Mouse (Mus musculus): ENCODE results near the gene Srsf5. TPM values are rescaled to one million over a fixed set of nuclear protein-coding genes. Genes with fewer than 3 reads are reported as not detected.
"Not testable (repeated sequence)": the region's sequence is repeated elsewhere in the genome, so short reads cannot be mapped to it uniquely, and the experiment has no call there.

Gene Srsf5
- polyA plus RNA-seq, 1 experiment = 256 TPM

DNA sequence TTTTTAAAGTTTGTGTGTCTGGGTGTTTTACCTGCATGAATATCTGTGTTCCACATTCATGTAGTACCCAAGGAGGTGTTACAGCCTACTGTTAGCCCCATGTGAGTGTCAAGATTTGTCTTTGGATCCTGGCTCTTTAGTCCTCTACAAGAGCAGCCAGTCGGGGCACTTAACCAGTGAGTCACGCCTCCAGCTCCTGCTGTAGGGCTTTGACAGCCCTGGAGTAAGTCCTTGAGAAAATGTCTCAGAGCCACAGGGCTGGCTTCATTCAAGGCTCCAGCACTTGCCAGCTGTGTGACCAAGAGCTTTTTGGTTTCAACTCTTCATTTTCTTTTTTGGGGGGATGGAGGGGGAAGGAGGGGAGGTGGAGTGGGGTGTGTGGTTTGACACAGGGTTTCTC, 8.6 kb upstream of the Srsf5 start:
- DNase-seq (ENCODE audit: low read depth in 1 of 2, low spot score in 2 of 2) = no peak
- Histone ChIP-seq H3K27ac (ENCODE audit: insufficient read depth, low read length) (no peak overlapping the region; the same call in 1 of the 2 replicates), H3K4me3 (ENCODE audit: extremely low read depth, insufficient read depth, insufficient read length) (no peak overlapping the region), H3K27me3 (ENCODE audit: control insufficient read depth, insufficient read depth, low read length) (no peaks in the 10 kb centered on the region), H3K4me1 (ENCODE audit: control insufficient read depth, insufficient read depth, insufficient read length) (peaks cover 3% of the 10 kb centered on the region; the same call in 1 of the 2 replicates), H3K36me3 (ENCODE audit: control insufficient read depth, insufficient read depth, low read length) (no peaks in the 10 kb centered on the region)
- 76% methylated on average over 2 of the region's 2 CpGs for WGBS
- no peak for TF ChIP-seq CTCF (IDR thresholded peaks at IDR 0.05; ENCODE audit: extremely low read depth, insufficient read depth, insufficient read length, insufficient replicate concordance)
- TF ChIP-seq POLR2A (IDR thresholded peaks at IDR 0.05; ENCODE audit: low read depth, low read length) = no peak

DNA sequence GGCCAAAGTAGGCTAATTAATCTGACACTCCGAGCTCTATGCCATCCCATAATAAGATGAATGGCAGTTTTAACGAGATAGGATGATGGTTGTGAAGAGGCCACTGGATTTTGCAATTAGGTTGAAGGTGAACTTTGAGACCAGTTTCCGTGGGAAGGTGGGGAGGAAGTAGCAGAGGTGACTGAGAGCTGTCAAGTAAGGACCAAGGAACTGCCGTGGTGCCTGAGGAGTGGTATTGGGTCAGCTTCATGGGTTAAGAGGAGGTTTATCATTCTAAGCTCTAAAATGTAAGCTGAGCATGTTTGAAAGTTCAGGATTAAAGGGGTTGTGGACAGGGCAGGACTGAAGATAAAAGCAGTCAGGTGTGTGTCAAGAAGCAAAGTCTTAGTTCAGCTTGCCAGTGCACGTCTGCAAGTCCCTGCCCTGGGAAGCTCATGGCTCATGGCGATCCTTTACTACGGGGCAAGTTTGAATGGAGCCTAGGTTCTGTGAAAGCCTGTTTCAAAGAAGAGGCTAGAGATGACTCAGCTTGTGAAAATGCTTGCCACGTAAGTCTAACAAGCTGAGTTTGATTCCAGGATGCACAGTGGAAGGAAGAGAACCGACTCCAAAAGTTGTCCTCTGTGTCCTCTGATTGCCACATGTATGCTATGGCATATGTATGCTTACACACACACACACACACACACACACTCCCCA, 7.8 kb upstream of the Srsf5 start:
- Histone ChIP-seq H3K4me1 (ENCODE audit: control insufficient read depth, insufficient read depth, insufficient read length) (peaks cover 3% of the 10 kb centered on the region; the same call in 1 of the 2 replicates), H3K36me3 (ENCODE audit: control insufficient read depth, insufficient read depth, low read length) (no peaks in the 10 kb centered on the region), H3K27ac (ENCODE audit: insufficient read depth, low read length) (no peak overlapping the region), H3K4me3 (ENCODE audit: extremely low read depth, insufficient read depth, insufficient read length) (no peak overlapping the region), H3K27me3 (ENCODE audit: control insufficient read depth, insufficient read depth, low read length) (no peaks in the 10 kb centered on the region)
- TF ChIP-seq CTCF (IDR thresholded peaks at IDR 0.05; ENCODE audit: extremely low read depth, insufficient read depth, insufficient read length, insufficient replicate concordance) (no peak), POLR2A (IDR thresholded peaks at IDR 0.05; ENCODE audit: low read depth, low read length) (no peak)
- 59% methylated on average over 9 of the region's 9 CpGs for WGBS
- DNase-seq (ENCODE audit: low read depth in 1 of 2, low spot score in 2 of 2) = no peak

DNA sequence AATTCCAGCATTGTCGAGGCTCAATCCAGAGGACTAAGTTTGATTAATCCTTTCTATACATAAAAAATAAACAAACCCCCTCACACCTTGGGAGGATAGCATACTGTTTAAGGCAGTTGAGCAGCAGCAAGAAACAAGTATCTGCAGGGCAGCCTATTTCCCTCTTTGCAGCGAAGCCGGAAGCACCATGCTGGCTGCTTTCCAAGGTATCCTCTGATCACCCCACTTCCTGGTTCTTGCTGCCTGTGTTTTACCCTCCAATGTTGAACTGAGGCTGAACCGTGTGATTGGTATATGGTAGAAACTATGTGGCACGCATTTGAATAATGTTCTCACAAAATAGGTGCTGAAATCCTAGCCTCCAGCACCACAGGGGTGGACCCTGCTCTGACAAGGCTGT, 6.7 kb upstream of the Srsf5 start:
- TF ChIP-seq POLR2A (IDR thresholded peaks at IDR 0.05; ENCODE audit: low read depth, low read length) = no peak; the same call in 1 of the 2 replicates
- no peak for TF ChIP-seq CTCF (IDR thresholded peaks at IDR 0.05; ENCODE audit: extremely low read depth, insufficient read depth, insufficient read length, insufficient replicate concordance)
- H3K36me3 ChIP-seq (ENCODE audit: control insufficient read depth, insufficient read depth, low read length) = no peaks in the 10 kb centered on the region
- no peak overlapping the region for H3K4me3 ChIP-seq (ENCODE audit: extremely low read depth, insufficient read depth, insufficient read length)
- 6% methylated on average over 5 of the region's 5 CpGs for WGBS
- no peaks in the 10 kb centered on the region for H3K27me3 ChIP-seq (ENCODE audit: control insufficient read depth, insufficient read depth, low read length)
- DNase-seq (ENCODE audit: low read depth in 1 of 2, low spot score in 2 of 2) = peak; percentile 57 to 70
- peak overlapping the region; percentile 65 for H3K27ac ChIP-seq (ENCODE audit: insufficient read depth, low read length)
- peaks cover 3% of the 10 kb centered on the region; the same call in 1 of the 2 replicates for H3K4me1 ChIP-seq (ENCODE audit: control insufficient read depth, insufficient read depth, insufficient read length)

DNA sequence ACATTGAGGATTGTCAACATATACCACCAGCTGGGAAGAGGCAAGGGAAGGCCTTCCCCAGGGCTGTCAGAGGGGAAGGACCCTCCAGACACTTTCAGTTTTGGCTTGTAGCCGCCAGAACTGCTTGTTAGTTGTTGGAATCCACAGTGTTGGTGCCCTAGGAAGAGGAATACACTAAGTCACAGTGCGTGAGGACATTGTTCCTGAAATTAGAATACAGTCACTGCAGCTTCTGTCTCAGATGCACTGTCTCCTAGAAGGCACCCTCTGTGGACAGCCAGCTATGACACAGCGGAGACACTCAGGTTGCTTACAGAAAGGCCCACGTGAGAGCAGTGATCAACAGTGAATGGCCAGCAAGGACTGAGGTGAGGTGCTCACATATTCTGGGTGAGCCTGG, 6.1 kb upstream of the Srsf5 start:
- TF ChIP-seq POLR2A (IDR thresholded peaks at IDR 0.05; ENCODE audit: low read depth, low read length) (no peak), CTCF (IDR thresholded peaks at IDR 0.05; ENCODE audit: extremely low read depth, insufficient read depth, insufficient read length, insufficient replicate concordance) (no peak)
- H3K27ac ChIP-seq (ENCODE audit: insufficient read depth, low read length) = peak overlapping the region; percentile 65
- H3K27me3 ChIP-seq (ENCODE audit: control insufficient read depth, insufficient read depth, low read length) = no peaks in the 10 kb centered on the region
- WGBS = 60% methylated on average over 4 of the region's 4 CpGs
- no peak for DNase-seq (ENCODE audit: low read depth in 1 of 2, low spot score in 2 of 2)
- no peaks in the 10 kb centered on the region for H3K36me3 ChIP-seq (ENCODE audit: control insufficient read depth, insufficient read depth, low read length)
- H3K4me3 ChIP-seq (ENCODE audit: extremely low read depth, insufficient read depth, insufficient read length) = no peak overlapping the region
- peaks cover 3% of the 10 kb centered on the region; the same call in 1 of the 2 replicates for H3K4me1 ChIP-seq (ENCODE audit: control insufficient read depth, insufficient read depth, insufficient read length)

DNA sequence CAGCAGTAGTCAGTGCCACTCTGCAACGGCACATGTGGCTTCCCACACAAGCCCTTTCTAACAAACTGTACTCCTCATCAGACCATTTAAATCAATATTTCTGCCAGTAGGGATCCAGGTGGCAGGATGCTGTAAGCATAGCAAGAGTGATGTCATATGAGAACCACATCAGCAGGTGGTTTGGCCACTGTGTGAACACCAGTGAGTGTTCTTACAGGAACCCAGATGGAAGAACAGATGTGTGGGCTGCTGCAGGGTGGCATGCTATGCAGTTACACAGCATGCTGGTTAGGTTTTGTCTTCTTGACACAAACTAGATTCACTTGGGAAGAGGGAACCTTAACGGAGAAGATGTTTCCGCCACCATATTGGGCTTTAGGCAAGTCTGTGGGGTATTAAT, 3.4 kb upstream of the Srsf5 start:
- WGBS = 87% methylated on average over 3 of the region's 3 CpGs
- TF ChIP-seq POLR2A (IDR thresholded peaks at IDR 0.05; ENCODE audit: low read depth, low read length) = no peak
- no peak for DNase-seq (ENCODE audit: low read depth in 1 of 2, low spot score in 2 of 2)
- no peak overlapping the region for H3K4me3 ChIP-seq (ENCODE audit: extremely low read depth, insufficient read depth, insufficient read length)
- H3K27me3 ChIP-seq (ENCODE audit: control insufficient read depth, insufficient read depth, low read length) = no peaks in the 10 kb centered on the region
- peaks cover 3% of the 10 kb centered on the region; the same call in 1 of the 2 replicates for H3K36me3 ChIP-seq (ENCODE audit: control insufficient read depth, insufficient read depth, low read length)
- no peak overlapping the region for H3K27ac ChIP-seq (ENCODE audit: insufficient read depth, low read length)
- peaks cover 3% of the 10 kb centered on the region; the same call in 1 of the 2 replicates for H3K4me1 ChIP-seq (ENCODE audit: control insufficient read depth, insufficient read depth, insufficient read length)

DNA sequence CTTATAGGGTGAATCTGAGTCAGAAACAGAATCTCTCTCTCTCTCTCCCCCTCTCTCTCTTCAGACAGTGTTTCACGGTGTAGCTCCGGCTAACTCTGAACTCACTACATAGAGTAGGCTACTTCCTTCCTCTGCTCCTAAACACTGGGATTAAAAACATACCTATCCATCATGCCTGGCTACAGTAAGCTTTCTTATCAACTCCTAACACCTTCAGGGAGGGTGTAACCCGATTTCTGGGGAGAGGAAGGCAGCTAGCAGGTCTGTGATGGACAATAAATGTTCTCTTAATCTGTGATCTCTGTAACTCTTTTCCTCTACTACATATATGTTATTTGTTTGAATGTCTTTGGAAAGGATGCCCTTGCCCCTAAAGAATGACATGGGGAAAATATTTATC, 1.9 kb upstream of the Srsf5 start:
- no peak overlapping the region for H3K4me3 ChIP-seq (ENCODE audit: extremely low read depth, insufficient read depth, insufficient read length)
- 67% methylated on average over 3 of the region's 3 CpGs for WGBS
- no peak overlapping the region for H3K27ac ChIP-seq (ENCODE audit: insufficient read depth, low read length)

DNA sequence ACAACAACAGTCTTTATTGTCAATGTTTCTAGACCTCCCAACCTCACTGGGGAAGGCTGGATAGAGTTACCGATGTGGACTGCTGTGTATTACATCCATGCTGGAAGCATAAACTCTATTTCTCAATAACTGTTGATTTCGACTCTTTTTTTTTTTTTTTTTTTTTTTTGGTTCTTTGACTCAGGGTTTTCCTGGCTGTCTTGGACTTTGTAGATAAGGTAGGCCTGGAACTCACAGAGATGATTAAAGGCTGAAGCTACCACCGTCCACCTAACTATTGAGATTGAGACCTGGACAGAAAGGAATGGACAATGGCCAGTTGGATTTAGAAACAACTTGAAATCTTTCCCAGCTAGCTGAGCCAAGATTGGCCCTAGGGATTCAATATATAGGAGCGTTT, 1.1 kb upstream of the Srsf5 start:
- WGBS = 90% methylated on average over 4 of the region's 4 CpGs
- H3K27ac ChIP-seq (ENCODE audit: insufficient read depth, low read length) = no peak overlapping the region
- H3K4me3 ChIP-seq (ENCODE audit: extremely low read depth, insufficient read depth, insufficient read length) = no peak overlapping the region
- H3K27me3 ChIP-seq (ENCODE audit: control insufficient read depth, insufficient read depth, low read length) = no peaks in the 10 kb centered on the region
- H3K36me3 ChIP-seq (ENCODE audit: control insufficient read depth, insufficient read depth, low read length) = peaks cover 19% of the 10 kb centered on the region
- DNase-seq (ENCODE audit: low read depth in 1 of 2, low spot score in 2 of 2) = no peak
- TF ChIP-seq CTCF (IDR thresholded peaks at IDR 0.05; ENCODE audit: extremely low read depth, insufficient read depth, insufficient read length, insufficient replicate concordance) (no peak), POLR2A (IDR thresholded peaks at IDR 0.05; ENCODE audit: low read depth, low read length) (no peak)
- H3K4me1 ChIP-seq (ENCODE audit: control insufficient read depth, insufficient read depth, insufficient read length) = no peaks in the 10 kb centered on the region; the same call in 1 of the 2 replicates

More for the DNA sequence above, 1.9 kb upstream of the Srsf5 start:
- H3K27me3 ChIP-seq (ENCODE audit: control insufficient read depth, insufficient read depth, low read length) = no peaks in the 10 kb centered on the region
- peaks cover 14% of the 10 kb centered on the region for H3K36me3 ChIP-seq (ENCODE audit: control insufficient read depth, insufficient read depth, low read length)
- DNase-seq (ENCODE audit: low read depth in 1 of 2, low spot score in 2 of 2) = no peak
- TF ChIP-seq CTCF (IDR thresholded peaks at IDR 0.05; ENCODE audit: extremely low read depth, insufficient read depth, insufficient read length, insufficient replicate concordance) (no peak), POLR2A (IDR thresholded peaks at IDR 0.05; ENCODE audit: low read depth, low read length) (no peak)
- H3K4me1 ChIP-seq (ENCODE audit: control insufficient read depth, insufficient read depth, insufficient read length) = peaks cover 3% of the 10 kb centered on the region; the same call in 1 of the 2 replicates

DNA sequence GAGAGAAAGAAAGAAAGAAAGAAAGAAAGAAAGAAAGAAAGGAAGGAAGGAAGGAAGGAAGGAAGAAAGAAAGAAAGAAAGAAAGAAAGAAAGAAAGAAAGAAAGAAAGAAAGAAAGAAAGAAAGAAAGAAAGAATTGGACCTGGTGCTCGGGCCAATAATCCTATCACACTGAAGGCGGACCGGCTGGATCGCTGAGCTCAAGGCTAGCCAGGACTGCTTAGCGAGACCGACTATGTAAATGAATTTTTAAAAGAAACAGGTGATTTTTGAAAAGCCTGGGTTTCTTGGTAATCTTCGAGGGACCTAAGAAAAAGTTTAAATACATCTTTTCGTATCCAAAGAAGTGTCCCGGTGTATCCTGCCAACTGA, 356 bp upstream of the Srsf5 start:
- peak overlapping the region; percentile 98 for H3K27ac ChIP-seq (ENCODE audit: insufficient read depth, low read length)
- peaks cover 23% of the 10 kb centered on the region for H3K36me3 ChIP-seq (ENCODE audit: control insufficient read depth, insufficient read depth, low read length)
- H3K4me3 ChIP-seq (ENCODE audit: extremely low read depth, insufficient read depth, insufficient read length) = peak overlapping the region; percentile 98
- H3K4me1 ChIP-seq (ENCODE audit: control insufficient read depth, insufficient read depth, insufficient read length); DNase-seq (ENCODE audit: low read depth in 1 of 2, low spot score in 2 of 2); H3K27me3 ChIP-seq (ENCODE audit: control insufficient read depth, insufficient read depth, low read length): not testable (repeated sequence)
- WGBS = 2% methylated on average over 9 of the region's 9 CpGs

All from spleen, adult 2 months (tissue).